Mouse (Mus musculus): Measurements from ENCODE around the gene Mlph. TPM values are rescaled to one million over a fixed set of nuclear protein-coding genes. Genes with fewer than 3 reads are reported as not detected.

Mlph gene
- polyA plus RNA-seq, 1 experiment from 2014 or later = not detected

DNA sequence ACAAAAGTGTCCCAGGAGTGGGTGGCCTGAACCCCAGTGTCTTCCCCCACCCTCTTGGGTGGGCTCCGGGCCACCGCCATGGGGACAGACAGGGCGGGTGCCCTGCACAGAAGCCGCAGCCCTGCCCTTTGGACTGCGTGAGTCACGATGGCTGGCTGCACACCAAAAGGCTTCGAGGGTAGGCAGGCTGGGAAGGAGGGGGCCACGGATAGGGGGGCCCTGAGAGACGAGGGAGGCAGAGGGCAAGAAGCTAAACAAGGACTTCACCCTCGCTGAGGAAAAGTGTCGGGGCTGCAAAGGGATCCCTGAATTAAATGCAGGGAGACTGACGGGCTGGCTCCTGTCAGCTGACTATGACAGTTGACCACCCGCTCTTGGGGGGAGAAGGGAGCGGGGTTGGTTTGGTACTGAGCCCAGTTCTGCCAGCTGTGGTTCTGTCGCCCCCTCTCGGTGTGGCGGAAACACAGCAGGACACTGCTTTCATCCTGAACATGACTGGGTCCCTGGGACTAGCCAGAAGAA is 5.2 kb upstream of the Mlph start:
- Histone ChIP-seq H3K4me1 (replicated peaks) (no peaks in the 10 kb centered on the region), H3K4me2 (no peak overlapping the region), H3K27me3 (peaks cover 1% of the 10 kb centered on the region; the same call in 1 of the 2 replicates), H3K27ac (replicated peaks) (no peak overlapping the region), H3K9ac (no peak overlapping the region), H3K4me3 (replicated peaks) (no peak overlapping the region), H3K36me3 (replicated peaks) (no peaks in the 10 kb centered on the region), H3K9me3 (replicated peaks) (no peaks in the 10 kb centered on the region)
- ATAC-seq (ENCODE audit: insufficient read depth) = no peak
- 41% methylated on average over 17 of the region's 17 CpGs for WGBS (ENCODE audit: insufficient replicate concordance)

DNA sequence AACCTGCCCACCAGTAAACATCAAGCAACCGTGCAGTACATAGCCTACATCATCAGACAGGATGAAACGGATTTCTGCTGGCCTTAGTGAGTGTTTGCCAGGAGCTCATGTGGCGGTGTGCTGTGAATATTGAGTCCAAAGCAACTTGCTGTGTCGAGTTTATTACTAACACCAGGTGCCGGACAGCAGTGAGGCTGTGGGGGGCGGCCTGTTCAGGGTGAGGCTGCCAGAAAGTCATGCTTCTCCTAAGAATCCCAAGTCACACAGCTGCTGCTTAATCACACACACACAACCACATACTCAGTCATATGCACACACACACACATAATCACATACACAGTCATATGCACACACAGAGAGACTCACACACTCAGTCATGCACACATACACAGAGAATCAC is 1.7 kb upstream of the Mlph start:
- Histone ChIP-seq H3K9me3 (replicated peaks) (no peaks in the 10 kb centered on the region), H3K9ac (no peak overlapping the region), H3K4me1 (replicated peaks) (0 out of 2 replicates have a peak, but pooled peaks cover 2% of the 10 kb centered on the region), H3K4me2 (no peak overlapping the region), H3K4me3 (replicated peaks) (no peak overlapping the region), H3K27me3 (peaks cover 26% of the 10 kb centered on the region; the same call in 1 of the 2 replicates), H3K27ac (replicated peaks) (no peak overlapping the region), H3K36me3 (replicated peaks) (no peaks in the 10 kb centered on the region)
- no peak for ATAC-seq (ENCODE audit: insufficient read depth)
- WGBS (ENCODE audit: insufficient replicate concordance) = 57% methylated on average over 6 of the region's 6 CpGs

DNA sequence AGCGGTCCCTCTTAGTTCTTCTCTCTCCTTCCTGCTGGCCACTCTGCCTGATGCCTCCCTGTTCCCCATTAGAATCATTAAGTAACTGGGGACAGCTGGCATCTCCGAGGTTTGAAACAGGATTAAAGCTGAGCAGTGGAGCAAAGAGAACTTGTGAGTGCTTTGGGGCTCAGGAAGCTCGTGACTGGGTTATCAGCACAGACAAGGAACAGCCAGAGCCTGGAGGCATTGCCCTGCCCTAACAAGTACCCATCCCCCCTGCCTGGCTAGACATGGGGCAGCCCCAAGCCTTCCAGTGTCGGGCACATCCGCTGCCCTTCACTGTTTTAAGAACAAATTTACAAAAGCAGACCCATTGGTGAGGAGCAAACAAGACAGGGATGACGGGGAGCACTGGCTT is 2.6 kb downstream of the Mlph start:
- H3K9me3 ChIP-seq (replicated peaks) = no peaks in the 10 kb centered on the region
- no peak overlapping the region for H3K9ac ChIP-seq
- no peak overlapping the region for H3K4me2 ChIP-seq
- 33% methylated on average over 6 of the region's 6 CpGs for WGBS (ENCODE audit: insufficient replicate concordance)
- H3K27me3 ChIP-seq = peaks cover 26% of the 10 kb centered on the region; the same call in 1 of the 2 replicates
- H3K4me1 ChIP-seq (replicated peaks) = 0 out of 2 replicates have a peak, but pooled peaks cover 2% of the 10 kb centered on the region
- H3K4me3 ChIP-seq (replicated peaks) = no peak overlapping the region
- H3K27ac ChIP-seq (replicated peaks) = no peak overlapping the region
- no peaks in the 10 kb centered on the region for H3K36me3 ChIP-seq (replicated peaks)
- ATAC-seq (ENCODE audit: insufficient read depth) = no peak

DNA sequence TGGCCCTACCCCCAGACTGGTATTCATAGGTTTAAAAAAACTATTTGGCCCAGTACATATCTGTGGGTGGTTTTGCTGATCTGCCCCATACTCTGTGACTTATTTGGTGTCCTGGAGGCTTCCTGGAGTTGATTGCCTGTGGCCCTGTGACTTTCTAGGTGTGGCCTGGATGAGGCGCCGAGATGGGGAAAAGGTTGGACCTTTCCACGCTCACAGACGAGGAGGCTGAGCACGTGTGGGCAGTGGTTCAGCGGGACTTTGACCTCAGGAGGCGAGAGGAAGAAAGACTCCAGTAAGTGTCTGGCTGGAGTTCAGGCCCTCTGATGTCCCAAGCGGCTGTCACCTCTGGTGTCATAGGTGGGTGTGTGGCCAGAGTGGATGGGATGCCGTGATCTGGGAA is 6.8 kb downstream of the Mlph start:
- H3K9ac ChIP-seq = no peak overlapping the region
- H3K9me3 ChIP-seq (replicated peaks) = no peaks in the 10 kb centered on the region
- ATAC-seq (ENCODE audit: insufficient read depth) = no peak
- H3K27ac ChIP-seq (replicated peaks) = no peak overlapping the region
- H3K4me3 ChIP-seq (replicated peaks) = no peak overlapping the region
- no peaks in the 10 kb centered on the region for H3K4me1 ChIP-seq (replicated peaks)
- no peaks in the 10 kb centered on the region for H3K36me3 ChIP-seq (replicated peaks)
- H3K4me2 ChIP-seq = no peak overlapping the region
- WGBS (ENCODE audit: insufficient replicate concordance) = 75% methylated on average over 9 of the region's 9 CpGs
- peaks cover 7% of the 10 kb centered on the region; the same call in 1 of the 2 replicates for H3K27me3 ChIP-seq

GRCm38 (mm10) chr1:90926030-90926429 is 11.1 kb downstream of the Mlph start:
- Histone ChIP-seq H3K27ac (replicated peaks) (no peak overlapping the region), H3K9ac (no peak overlapping the region), H3K9me3 (replicated peaks) (no peaks in the 10 kb centered on the region), H3K36me3 (replicated peaks) (no peaks in the 10 kb centered on the region), H3K4me1 (replicated peaks) (no peaks in the 10 kb centered on the region), H3K27me3 (peaks cover 14% of the 10 kb centered on the region), H3K4me2 (no peak overlapping the region), H3K4me3 (replicated peaks) (no peak overlapping the region)
- WGBS (ENCODE audit: insufficient replicate concordance) = 68% methylated on average over 4 of the region's 4 CpGs
- ATAC-seq (ENCODE audit: insufficient read depth) = no peak

GRCm38 (mm10) chr1:90927308-90927707 is 12.4 kb downstream of the Mlph start:
- no peaks in the 10 kb centered on the region for H3K9me3 ChIP-seq (replicated peaks)
- no peak overlapping the region for H3K27ac ChIP-seq (replicated peaks)
- no peaks in the 10 kb centered on the region for H3K4me1 ChIP-seq (replicated peaks)
- H3K9ac ChIP-seq = no peak overlapping the region
- WGBS (ENCODE audit: insufficient replicate concordance) = 41% methylated on average over 15 of the region's 15 CpGs
- H3K27me3 ChIP-seq = peaks cover 14% of the 10 kb centered on the region
- H3K4me2 ChIP-seq = no peak overlapping the region
- H3K4me3 ChIP-seq (replicated peaks) = no peak overlapping the region
- H3K36me3 ChIP-seq (replicated peaks) = no peaks in the 10 kb centered on the region
- no peak for ATAC-seq (ENCODE audit: insufficient read depth)

- 3% methylated on average over 23 of the region's 23 CpGs for WGBS (ENCODE audit: insufficient replicate concordance)
- Histone ChIP-seq H3K4me1 (replicated peaks) (no peaks in the 10 kb centered on the region), H3K4me3 (replicated peaks) (no peak overlapping the region), H3K36me3 (replicated peaks) (no peaks in the 10 kb centered on the region), H3K4me2 (peak overlapping the region; percentile 37; the same call in 1 of the 2 replicates), H3K9ac (no peak overlapping the region), H3K27ac (replicated peaks) (no peak overlapping the region), H3K27me3 (peaks cover 14% of the 10 kb centered on the region), H3K9me3 (replicated peaks) (no peaks in the 10 kb centered on the region)
- ATAC-seq (ENCODE audit: insufficient read depth) = no peak
Observed at GRCm38 (mm10) chr1:90927929-90928574, 13.2 kb downstream of the Mlph start.

DNA sequence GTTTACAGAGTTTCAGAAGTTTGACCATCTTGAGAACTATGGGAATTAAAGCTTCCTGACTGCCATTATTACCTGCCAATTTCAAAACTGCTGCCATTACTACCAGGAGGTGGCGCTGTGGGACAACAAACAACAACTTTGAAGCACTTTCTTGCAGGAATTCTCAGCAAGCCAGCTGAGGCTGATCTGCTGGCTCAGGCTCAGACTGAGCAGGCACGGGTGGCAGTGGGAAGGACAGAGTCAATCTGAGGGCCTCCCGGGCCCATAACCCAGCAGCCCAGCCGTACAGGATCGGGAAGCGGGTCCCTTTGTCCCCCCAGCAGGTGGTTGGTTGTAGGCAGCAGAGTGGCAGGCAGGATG is 13.7 kb downstream of the Mlph start:
- Histone ChIP-seq H3K4me3 (replicated peaks) (no peak overlapping the region), H3K27ac (replicated peaks) (no peak overlapping the region), H3K36me3 (replicated peaks) (no peaks in the 10 kb centered on the region), H3K27me3 (peaks cover 14% of the 10 kb centered on the region), H3K4me1 (replicated peaks) (no peaks in the 10 kb centered on the region), H3K9ac (no peak overlapping the region), H3K9me3 (replicated peaks) (no peaks in the 10 kb centered on the region), H3K4me2 (no peak overlapping the region)
- ATAC-seq (ENCODE audit: insufficient read depth) = no peak
- WGBS (ENCODE audit: insufficient replicate concordance) = 7% methylated on average over 6 of the region's 6 CpGs

GRCm38 (mm10) chr1:90933001-90933400 is 18.1 kb downstream of the Mlph start:
- ATAC-seq (ENCODE audit: insufficient read depth) = no peak
- Histone ChIP-seq H3K4me2 (no peak overlapping the region), H3K27ac (replicated peaks) (no peak overlapping the region), H3K36me3 (replicated peaks) (no peaks in the 10 kb centered on the region), H3K4me1 (replicated peaks) (no peaks in the 10 kb centered on the region), H3K4me3 (replicated peaks) (no peak overlapping the region), H3K9ac (no peak overlapping the region), H3K27me3 (peaks cover 4% of the 10 kb centered on the region), H3K9me3 (replicated peaks) (no peaks in the 10 kb centered on the region)
- 45% methylated on average over 5 of the region's 5 CpGs for WGBS (ENCODE audit: insufficient replicate concordance)

DNA sequence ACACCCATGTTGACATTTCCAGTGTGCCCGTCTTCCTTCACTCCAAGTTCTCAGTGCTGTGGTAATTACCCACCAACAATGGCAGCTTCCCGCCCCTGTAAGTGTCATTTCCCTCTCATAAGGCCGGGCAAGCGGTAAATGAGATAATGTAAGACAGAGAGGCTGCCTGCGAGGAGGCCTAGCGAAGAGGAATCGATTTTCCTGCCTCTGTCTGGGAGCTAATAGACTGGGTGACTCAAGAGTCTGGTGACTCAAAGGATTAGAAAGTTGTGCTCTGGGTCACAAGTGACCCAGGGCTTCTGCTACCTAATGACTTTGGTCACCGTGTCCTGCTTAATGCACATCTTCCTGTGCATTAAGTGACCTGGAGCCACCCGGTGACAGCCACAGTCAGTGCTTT is 22.1 kb downstream of the Mlph start:
- Histone ChIP-seq H3K27ac (replicated peaks) (no peak overlapping the region), H3K36me3 (replicated peaks) (no peaks in the 10 kb centered on the region), H3K4me1 (replicated peaks) (no peaks in the 10 kb centered on the region), H3K9me3 (replicated peaks) (no peaks in the 10 kb centered on the region), H3K9ac (no peak overlapping the region), H3K4me3 (replicated peaks) (no peak overlapping the region), H3K27me3 (no peaks in the 10 kb centered on the region), H3K4me2 (no peak overlapping the region)
- WGBS (ENCODE audit: insufficient replicate concordance) = 65% methylated on average over 9 of the region's 9 CpGs
- no peak for ATAC-seq (ENCODE audit: insufficient read depth)

DNA sequence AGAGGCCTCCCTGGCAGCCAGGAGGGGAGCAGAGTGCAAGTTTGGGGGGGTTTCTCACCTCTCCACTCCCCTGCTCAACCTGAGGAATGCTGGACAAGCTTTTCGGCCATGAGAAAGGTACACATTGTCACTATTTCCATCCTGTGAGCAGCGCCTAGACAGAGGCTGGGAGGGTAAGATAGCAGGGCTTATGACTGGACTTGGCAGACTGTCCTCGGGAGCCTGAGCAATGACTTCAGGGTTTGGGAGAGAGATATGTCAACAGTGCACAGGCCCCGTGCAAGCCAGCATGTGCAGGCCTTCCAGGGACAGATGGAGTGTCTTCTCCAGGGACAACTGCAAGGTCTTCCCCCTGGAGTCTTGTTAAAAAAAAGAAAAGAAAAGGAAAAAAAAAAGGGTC is 25.1 kb downstream of the Mlph start:
- H3K9me3 ChIP-seq (replicated peaks) = no peaks in the 10 kb centered on the region
- H3K27me3 ChIP-seq = no peaks in the 10 kb centered on the region
- no peak overlapping the region for H3K4me2 ChIP-seq
- H3K27ac ChIP-seq (replicated peaks) = no peak overlapping the region
- no peak for ATAC-seq (ENCODE audit: insufficient read depth)
- no peaks in the 10 kb centered on the region for H3K36me3 ChIP-seq (replicated peaks)
- no peak overlapping the region for H3K9ac ChIP-seq
- no peaks in the 10 kb centered on the region for H3K4me1 ChIP-seq (replicated peaks)
- no peak overlapping the region for H3K4me3 ChIP-seq (replicated peaks)
- 52% methylated on average over 4 of the region's 4 CpGs for WGBS (ENCODE audit: insufficient replicate concordance)

DNA sequence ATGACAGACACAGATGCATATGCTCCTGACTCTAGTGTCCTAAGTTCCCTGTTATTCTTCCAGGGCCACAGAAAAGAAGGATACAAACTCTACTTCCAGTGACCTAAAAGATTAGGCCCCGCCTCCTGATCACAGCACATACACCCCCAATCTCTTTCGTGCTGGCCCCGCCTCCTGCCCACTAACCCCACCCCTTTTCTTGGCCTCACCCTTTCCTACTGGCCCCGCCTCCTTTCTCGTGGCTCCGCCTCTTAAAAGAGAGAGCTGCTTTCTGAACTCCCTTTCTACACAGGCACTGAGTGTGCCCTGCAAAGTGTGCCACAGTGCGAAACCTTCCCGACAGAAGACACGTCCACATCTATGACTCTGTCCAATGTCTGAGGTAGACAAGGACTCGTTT is 30.3 kb downstream of the Mlph start:
- H3K36me3 ChIP-seq (replicated peaks) = no peaks in the 10 kb centered on the region
- no peaks in the 10 kb centered on the region for H3K27me3 ChIP-seq
- H3K4me1 ChIP-seq (replicated peaks) = 0 out of 2 replicates have a peak, but pooled peaks cover 10% of the 10 kb centered on the region
- no peak overlapping the region for H3K9ac ChIP-seq
- no peaks in the 10 kb centered on the region for H3K9me3 ChIP-seq (replicated peaks)
- no peak overlapping the region for H3K4me2 ChIP-seq
- no peak for ATAC-seq (ENCODE audit: insufficient read depth)
- WGBS (ENCODE audit: insufficient replicate concordance) = 49% methylated on average over 10 of the region's 10 CpGs
- H3K4me3 ChIP-seq (replicated peaks) = no peak overlapping the region
- no peak overlapping the region for H3K27ac ChIP-seq (replicated peaks)

All from liver, embryonic 15.5 days (tissue).